Mouse (Mus musculus) lung, embryonic 14.5 days (tissue): Measurements from ENCODE around the gene Celf2. TPM values are rescaled to one million over a fixed set of nuclear protein-coding genes. Genes with fewer than 3 reads are reported as not detected.

Experiments
- ATAC-seq: fragments of 200-750 bp; cut with Nextera tagmentation; 2 replicates; pipeline ENCODE4 v1.8.0; 2017; ENCODE audit warnings: mild to moderate bottlenecking, moderate TSS enrichment, moderate library complexity; ENCODE audit not compliant: insufficient read depth
- DNase-seq: peaks from one replicate; pipeline ENCODE4 v3.0.0-alpha.2; 2015
- H3K27ac ChIP-seq: fragments of 300-500 bp; sonication (generic); 2 replicates; pipeline ENCODE4 v1.5.1; 2014; ENCODE audit warnings: low read depth, mild to moderate bottlenecking, moderate library complexity
- H3K27me3 ChIP-seq: fragments of 300-500 bp; sonication (generic); 2 replicates; pipeline ENCODE4 v1.6.1; 2014; ENCODE audit warnings: low read length, control low read depth; ENCODE audit not compliant: insufficient read depth
- H3K36me3 ChIP-seq: fragments of 300-500 bp; sonication (generic); 2 replicates; pipeline ENCODE4 v1.6.1; 2014; ENCODE audit warnings: control low read depth; ENCODE audit not compliant: insufficient read depth
- H3K4me1 ChIP-seq: fragments of 300-500 bp; sonication (generic); 2 replicates; pipeline ENCODE4 v1.6.1; 2014; ENCODE audit warnings: antibody characterized with exemption, control low read depth; ENCODE audit not compliant: insufficient read depth
- H3K4me2 ChIP-seq: fragments of 300-500 bp; sonication (generic); 2 replicates; pipeline ENCODE4 v1.6.1; 2014; ENCODE audit warnings: mild to moderate bottlenecking
- H3K4me3 ChIP-seq: fragments of 300-500 bp; sonication (generic); 2 replicates; pipeline ENCODE4 v1.5.1; 2014; ENCODE audit warnings: low read depth, low read length
- H3K9ac ChIP-seq: fragments of 300-500 bp; sonication (generic); 2 replicates; pipeline ENCODE4 v1.6.1; 2014
- H3K9me3 ChIP-seq: fragments of 300-500 bp; sonication (generic); 2 replicates; pipeline ENCODE4 v1.6.1; 2016; ENCODE audit warnings: low read depth, low read length, control low read depth
- CTCF ChIP-seq: IDR thresholded peaks from 2 replicates; pipeline ENCODE4 v1.5.1; 2016; ENCODE audit warnings: antibody characterized with exemption, low read depth
- WGBS: fragments of 180-500 bp; shearing (Covaris S2); extraction: QIAGEN DNeasy Blood & Tissue Kit; methylation state at CpG from one replicate; pipeline ENCODE4 v1.1.7; 2014; 5-methylcytosine and 5-hydroxymethylcytosine counted together
- polyA plus RNA-seq: library from polyadenylated mRNA; unstranded; fragments of >200 nt; fragmentation: Nextera tagmentation; extraction: Ambion mirVana; gene quantifications from 2 replicates; pipeline ENCODE4 v1.2.1, GENCODE M21; 2014

The Celf2 gene
- polyA plus RNA-seq, 1 experiment from 2014 or later, result 92.3 TPM

- DNase-seq, result no peak
Observed at GRCm38 (mm10) chr2:6913315-6913714, 596.0 kb downstream of the Celf2 start.

GRCm38 (mm10) chr2:6911932-6912331, 597.4 kb downstream of the Celf2 start:
- no peaks in the 10 kb centered on the region for H3K27me3 ChIP-seq
- no peak overlapping the region for H3K27ac ChIP-seq
- DNase-seq, result peak; percentile 24
- no peak overlapping the region for H3K4me3 ChIP-seq
- no peak overlapping the region for H3K9ac ChIP-seq
- H3K4me1 ChIP-seq, result peaks cover 6% of the 10 kb centered on the region; the same call in 1 of the 2 replicates
- no peak overlapping the region for H3K4me2 ChIP-seq
- no peak for ATAC-seq
- WGBS, result 45% methylated on average over 7 of the region's 7 CpGs
- TF ChIP-seq CTCF, result no peak
- H3K36me3 ChIP-seq, result no peaks in the 10 kb centered on the region
- no peaks in the 10 kb centered on the region for H3K9me3 ChIP-seq

More at GRCm38 (mm10) chr2:6913315-6913714, 596.0 kb downstream of the Celf2 start:
- Histone ChIP-seq H3K9ac (no peak overlapping the region), H3K36me3 (no peaks in the 10 kb centered on the region), H3K4me1 (peaks cover 6% of the 10 kb centered on the region; the same call in 1 of the 2 replicates), H3K4me2 (no peak overlapping the region), H3K9me3 (no peaks in the 10 kb centered on the region), H3K27ac (no peak overlapping the region), H3K4me3 (no peak overlapping the region), H3K27me3 (no peaks in the 10 kb centered on the region)
- TF ChIP-seq CTCF, result no peak
- WGBS, result 83% methylated on average over 10 of the region's 10 CpGs
- no peak for ATAC-seq

- peak; percentile 72; the same call in 1 of the 2 replicates for ATAC-seq
Observed at GRCm38 (mm10) chr2:6909921-6910320, 599.4 kb downstream of the Celf2 start.

GRCm38 (mm10) chr2:6904411-6904810, 605.0 kb downstream of the Celf2 start:
- Histone ChIP-seq H3K4me1 (no peaks in the 10 kb centered on the region), H3K9me3 (no peaks in the 10 kb centered on the region), H3K4me3 (no peak overlapping the region), H3K27me3 (no peaks in the 10 kb centered on the region), H3K36me3 (no peaks in the 10 kb centered on the region), H3K9ac (no peak overlapping the region), H3K27ac (no peak overlapping the region), H3K4me2 (no peak overlapping the region)
- no peak for ATAC-seq
- no peak for TF ChIP-seq CTCF
- no peak for DNase-seq
- 65% methylated on average over 3 of the region's 3 CpGs for WGBS

More at GRCm38 (mm10) chr2:6909921-6910320, 599.4 kb downstream of the Celf2 start:
- H3K27ac ChIP-seq, result no peak overlapping the region
- H3K9ac ChIP-seq, result no peak overlapping the region
- H3K36me3 ChIP-seq, result no peaks in the 10 kb centered on the region
- H3K4me2 ChIP-seq, result no peak overlapping the region
- TF ChIP-seq CTCF, result no peak
- H3K4me1 ChIP-seq, result peaks cover 6% of the 10 kb centered on the region; the same call in 1 of the 2 replicates
- no peaks in the 10 kb centered on the region for H3K9me3 ChIP-seq
- 48% methylated on average over 7 of the region's 7 CpGs for WGBS
- no peak overlapping the region for H3K4me3 ChIP-seq
- no peaks in the 10 kb centered on the region for H3K27me3 ChIP-seq
- peak; percentile 54 for DNase-seq

GRCm38 (mm10) chr2:6903251-6903763, 606.1 kb downstream of the Celf2 start:
- no peaks in the 10 kb centered on the region for H3K9me3 ChIP-seq
- ATAC-seq (no peak), DNase-seq (no peak)
- no peak overlapping the region for H3K4me2 ChIP-seq
- no peak overlapping the region for H3K4me3 ChIP-seq
- H3K27ac ChIP-seq, result no peak overlapping the region
- 75% methylated on average over 4 of the region's 4 CpGs for WGBS
- H3K27me3 ChIP-seq, result no peaks in the 10 kb centered on the region
- H3K4me1 ChIP-seq, result no peaks in the 10 kb centered on the region
- no peaks in the 10 kb centered on the region for H3K36me3 ChIP-seq
- no peak overlapping the region for H3K9ac ChIP-seq
- no peak for TF ChIP-seq CTCF

- no peak for DNase-seq
- Histone ChIP-seq H3K4me1 (no peaks in the 10 kb centered on the region), H3K9me3 (no peaks in the 10 kb centered on the region), H3K4me3 (no peak overlapping the region), H3K9ac (no peak overlapping the region), H3K4me2 (no peak overlapping the region), H3K27ac (no peak overlapping the region), H3K27me3 (no peaks in the 10 kb centered on the region), H3K36me3 (no peaks in the 10 kb centered on the region)
- no peak for ATAC-seq
- no peak for TF ChIP-seq CTCF
- WGBS, result 92% methylated on average over 1 of the region's 1 CpGs
Observed at GRCm38 (mm10) chr2:6896896-6897295, 612.5 kb downstream of the Celf2 start.

GRCm38 (mm10) chr2:6893597-6893996, 615.8 kb downstream of the Celf2 start:
- TF ChIP-seq CTCF, result no peak
- ATAC-seq, result no peak

More at GRCm38 (mm10) chr2:6893597-6893996, 615.8 kb downstream of the Celf2 start:
- DNase-seq, result no peak
- 65% methylated on average over 2 of the region's 2 CpGs for WGBS
- Histone ChIP-seq H3K4me1 (no peaks in the 10 kb centered on the region), H3K9me3 (no peaks in the 10 kb centered on the region), H3K36me3 (no peaks in the 10 kb centered on the region), H3K4me3 (no peak overlapping the region), H3K27me3 (no peaks in the 10 kb centered on the region), H3K9ac (no peak overlapping the region), H3K27ac (no peak overlapping the region), H3K4me2 (no peak overlapping the region)
